Comparison of ENCODE assay signal across 25 mouse cellular contexts in the genomic region with DNA sequence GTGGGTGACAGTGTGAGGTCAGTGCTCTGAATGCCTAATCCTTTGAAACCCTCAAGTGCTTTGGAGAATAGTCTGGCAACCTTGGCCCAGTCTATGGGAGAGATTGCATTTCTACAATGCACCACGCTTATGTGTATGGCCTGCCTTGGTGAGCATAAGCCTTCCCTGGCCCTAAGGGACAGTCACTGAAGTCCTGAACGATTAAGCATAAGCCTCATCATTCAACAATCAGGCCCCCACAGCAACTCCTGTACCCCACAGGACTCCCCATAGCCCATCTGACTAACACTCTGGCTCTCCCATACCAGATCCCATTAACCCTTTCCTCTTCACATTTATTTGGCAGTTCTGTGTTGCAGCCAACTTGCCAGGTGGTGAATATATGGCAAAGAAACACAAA.
"Had no signal": no experiment of that assay in that cellular context is flagged by ENCODE, and none has a peak within 500 bp of the region (broad histone marks: within the 10 kb centered on the region; RNA-seq: fewer than 3 reads in every experiment).

No protein-coding gene starts in this region.

- ATAC-seq: inflammation-experienced regulatory T-cells, adult 6 months; intestine, embryonic 15.5 days; intestine, postnatal 0 days had no signal

- H3K4me3 ChIP-seq: gastrocnemius, adult 2 months; heart, embryonic 10.5 days; heart, embryonic 12.5 days; hindbrain, embryonic 10.5 days; hindbrain, embryonic 12.5 days; intestine, embryonic 15.5 days; layer of hippocampus, adult 2 months; limb, embryonic 10.5 days; limb, embryonic 12.5 days; liver, embryonic 13.5 days; liver, embryonic 15.5 days had no signal

- H3K27ac ChIP-seq: gastrocnemius, adult 2 months; heart, embryonic 10.5 days; hindbrain, embryonic 10.5 days; hindbrain, embryonic 12.5 days; intestine, embryonic 15.5 days; layer of hippocampus, adult 2 months; limb, embryonic 10.5 days; limb, embryonic 12.5 days; liver, embryonic 13.5 days; liver, embryonic 15.5 days had no signal

- H3K27me3 ChIP-seq: heart, embryonic 12.5 days; hindbrain, embryonic 12.5 days; intestine, embryonic 15.5 days; limb, embryonic 12.5 days; liver, embryonic 13.5 days; liver, embryonic 15.5 days had no signal

- DNase-seq: gastrocnemius, adult 2 months; gastrocnemius, postnatal 10 days; gastrocnemius, postnatal 25 days; heart, adult 18-20 months; heart, postnatal 10 days; heart, postnatal 4 days; kidney, adult 18-20 months; kidney, adult 8-10 months; kidney, postnatal 10 days; kidney, postnatal 25 days; kidney, postnatal 4 days; liver; liver, embryonic 13.5 days had no signal

- H3K9me3 ChIP-seq: heart, embryonic 10.5 days; heart, embryonic 12.5 days; hindbrain, embryonic 10.5 days; hindbrain, embryonic 12.5 days; intestine, embryonic 15.5 days; limb, embryonic 10.5 days; limb, embryonic 12.5 days; liver, embryonic 13.5 days; liver, embryonic 15.5 days had no signal

- H3K36me3 ChIP-seq: heart, embryonic 10.5 days; heart, embryonic 12.5 days; hindbrain, embryonic 10.5 days; hindbrain, embryonic 12.5 days; intestine, embryonic 15.5 days; limb, embryonic 10.5 days; limb, embryonic 12.5 days; liver, embryonic 13.5 days; liver, embryonic 15.5 days had no signal

- H3K4me2 ChIP-seq: heart, embryonic 12.5 days; hindbrain, embryonic 12.5 days; intestine, embryonic 15.5 days; limb, embryonic 12.5 days; liver, embryonic 11.5 days; liver, embryonic 13.5 days; liver, embryonic 15.5 days had no signal

- H3K9ac ChIP-seq: heart, embryonic 12.5 days; hindbrain, embryonic 12.5 days; intestine, embryonic 15.5 days; limb, embryonic 12.5 days; liver, embryonic 13.5 days; liver, embryonic 15.5 days had no signal

- H3K4me1 ChIP-seq: heart, embryonic 10.5 days; heart, embryonic 12.5 days; hindbrain, embryonic 10.5 days; hindbrain, embryonic 12.5 days; intestine, embryonic 15.5 days; limb, embryonic 10.5 days; limb, embryonic 12.5 days; liver, embryonic 13.5 days; liver, embryonic 15.5 days had no signal
